Mouse (Mus musculus) liver, postnatal 0 days (tissue): ENCODE data around the gene Gm20388.

Experiments used
- CTCF ChIP-seq: sonication (generic); IDR thresholded peaks from 2 replicates; pipeline ENCODE4 v1.5.1; 2016; ENCODE audit warnings: antibody characterized with exemption, low read depth
- EP300 ChIP-seq: IDR thresholded peaks from 2 replicates; pipeline ENCODE4 v1.6.1; 2016; ENCODE audit warnings: antibody characterized with exemption, low read depth, mild to moderate bottlenecking

DNA sequence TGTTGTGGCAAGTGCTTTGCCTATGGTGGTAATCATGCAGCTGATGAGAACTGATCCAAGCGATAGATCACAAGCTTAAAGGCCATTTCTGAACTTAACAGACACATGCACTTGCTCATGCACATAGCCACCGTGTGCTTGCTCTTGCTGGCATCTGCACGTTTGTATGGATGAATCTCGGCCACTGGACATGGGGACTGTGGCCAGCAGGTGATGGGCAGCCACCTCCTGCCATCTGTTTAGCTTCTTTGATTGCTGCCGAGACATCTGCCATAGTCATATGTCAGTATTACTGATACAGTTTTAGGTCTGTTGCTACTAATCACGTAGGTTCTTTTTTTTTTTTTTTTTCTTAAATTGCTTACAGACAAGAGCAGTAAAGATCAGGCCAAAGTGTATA is 2484.7 kb downstream of the Gm20388 start:
- TF ChIP-seq CTCF (no peak), EP300 (no peak)
